Mouse (Mus musculus) cortical plate, adult 2 months (tissue): Measurements from ENCODE around the gene Wbp4.

ENCODE experiments used
- CTCF ChIP-seq: fragments of 200-500 bp; IDR thresholded peaks from 2 replicates; pipeline ENCODE4 v1.5.1; 2011; ENCODE audit warnings: mild to moderate bottlenecking, control low read depth, low read length; ENCODE audit not compliant: insufficient read depth; ENCODE audit errors: extremely low read depth
- POLR2A ChIP-seq: fragments of 200-500 bp; IDR thresholded peaks from 2 replicates; pipeline ENCODE4 v1.6.1; 2011; ENCODE audit warnings: mild to moderate bottlenecking, low read length, control low read depth; ENCODE audit not compliant: insufficient read depth; ENCODE audit errors: extremely low read depth

- no peak for TF ChIP-seq CTCF
- no peak for TF ChIP-seq POLR2A
These were observed 34.9 kb upstream of the Wbp4 start for GRCm38 (mm10) chr14:79516243-79516610.
